Mouse (Mus musculus) small intestine, adult 2 months (tissue): ENCODE data around the gene Mei1.

Experiments
- CTCF ChIP-seq: fragments of 200-500 bp; IDR thresholded peaks from 2 replicates; pipeline ENCODE4 v1.5.1; 2012; ENCODE audit warnings: low read depth, mild to moderate bottlenecking, control low read depth, inconsistent platforms, low read length, moderate library complexity, mixed read lengths; ENCODE audit not compliant: insufficient replicate concordance, insufficient read length; ENCODE audit errors: extremely low read depth
- POLR2A ChIP-seq: fragments of 200-500 bp; IDR thresholded peaks from 2 replicates; pipeline ENCODE4 v1.6.1; 2012; ENCODE audit warnings: low read depth, mild to moderate bottlenecking, control low read depth, inconsistent platforms, low read length, moderate library complexity

- TF ChIP-seq CTCF (no peak), POLR2A (no peak)
Measured at GRCm38 (mm10) chr15:82071816-82072469, 2.1 kb downstream of the Mei1 start.
